Mouse (Mus musculus) heart, adult 2 months (tissue): Measurements from ENCODE around the gene Zdhhc14. TPM values are rescaled to one million over a fixed set of nuclear protein-coding genes. Genes with fewer than 3 reads are reported as not detected.

Experiments used
- DNase-seq, 2 experiments: peaks; one replicate each; pipeline ENCODE4 v3.0.0; 2021
- H3K27ac ChIP-seq: fragments of 200-600 bp; 2 replicates; pipeline ENCODE4 v1.8.1; 2022
- H3K27me3 ChIP-seq: fragments of 200-500 bp; 2 replicates; pipeline ENCODE4 v1.6.1; 2012; ENCODE audit warnings: mild to moderate bottlenecking, low read length, inconsistent platforms, mixed read lengths; ENCODE audit not compliant: control insufficient read depth, insufficient read depth
- H3K36me3 ChIP-seq: fragments of 200-500 bp; 2 replicates; pipeline ENCODE4 v1.6.1; 2012; ENCODE audit warnings: low read length, inconsistent platforms; ENCODE audit not compliant: control insufficient read depth, insufficient read depth
- H3K4me1 ChIP-seq: fragments of 200-500 bp; 2 replicates; pipeline ENCODE4 v1.6.1; 2011; ENCODE audit warnings: low read length; ENCODE audit not compliant: control insufficient read depth, insufficient read depth
- H3K4me3 ChIP-seq: fragments of 200-600 bp; 2 replicates; pipeline ENCODE4 v1.8.1; 2022
- H3K79me2 ChIP-seq: fragments of 200-500 bp; replicated peaks from 2 replicates; pipeline ENCODE4 v1.6.1; 2012; ENCODE audit warnings: mild to moderate bottlenecking, inconsistent platforms, low read length, moderate library complexity, mixed read lengths; ENCODE audit not compliant: control insufficient read depth, insufficient read depth
- H3K9ac ChIP-seq: fragments of 200-500 bp; 2 replicates; pipeline ENCODE4 v1.6.1; 2012; ENCODE audit warnings: low read depth, mild to moderate bottlenecking, control low read depth, inconsistent platforms, low read length, mixed read lengths
- CTCF ChIP-seq: fragments of 200-600 bp; IDR thresholded peaks from 2 replicates; pipeline ENCODE4 v1.8.1; 2022; ENCODE audit warnings: antibody characterized with exemption, mild to moderate bottlenecking, moderate library complexity
- EP300 ChIP-seq: fragments of 200-500 bp; IDR thresholded peaks from 2 replicates; pipeline ENCODE4 v1.6.1; 2011; ENCODE audit warnings: low read depth, low read length, control low read depth; ENCODE audit not compliant: insufficient read depth
- POLR2A ChIP-seq: fragments of 200-500 bp; IDR thresholded peaks from 2 replicates; pipeline ENCODE4 v1.6.1; 2011; ENCODE audit warnings: mild to moderate bottlenecking, low read depth, low read length, control low read depth; ENCODE audit not compliant: insufficient read depth
- WGBS: fragments of 180-500 bp; shearing (Covaris S2); methylation state at CpG from one replicate; pipeline ENCODE4 v1.1.7; 2018; 5-methylcytosine and 5-hydroxymethylcytosine counted together
- intact Hi-C: fragments of 180-260 bp; cut with DNase I; formaldehyde crosslinking; loops from one replicate; pipeline ENCODE4 v1.15.1; 2025
- polyA plus RNA-seq: library from polyadenylated mRNA; depleted of rRNA; stranded (reverse); fragments of >200 nt; gene quantifications from 2 replicates; pipeline ENCODE4 v1.2.3, GENCODE M21; 2012
- total RNA-seq, 2 experiments: library from RNA; stranded (reverse); gene quantifications; 2 replicates each; pipeline ENCODE4 v1.2.3; 2021

Zdhhc14 gene
- total and polyA plus RNA-seq, 3 experiments, result 1.5 to 5.4 (median 4.4) TPM

DNA sequence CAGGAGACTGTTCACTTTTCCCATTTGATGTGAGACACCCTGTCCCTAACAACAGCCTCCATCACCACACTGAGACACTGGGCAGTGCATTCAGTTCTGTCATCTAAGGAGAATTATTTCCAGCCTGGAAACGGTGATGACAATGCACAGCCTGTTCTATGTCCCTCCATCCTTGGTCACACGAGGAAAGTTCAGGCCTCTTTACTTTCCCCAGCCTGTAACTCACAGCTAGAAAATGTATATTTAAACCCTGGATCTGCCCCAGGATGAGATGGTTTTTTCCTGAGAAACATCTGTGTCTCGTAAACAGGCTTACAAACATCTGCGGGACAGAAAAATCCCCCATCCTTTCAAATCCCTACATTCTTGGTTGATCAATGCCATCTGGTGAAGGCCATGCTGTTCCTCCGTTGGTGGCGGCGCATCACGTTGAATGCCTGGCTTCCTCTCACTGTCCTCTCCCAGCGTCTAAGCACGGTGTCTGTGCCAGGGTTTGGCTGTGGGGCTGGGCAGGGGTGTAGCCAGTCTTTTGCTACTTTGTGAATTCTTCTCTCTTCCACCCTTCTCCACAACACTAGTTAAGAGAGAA, 231.3 kb downstream of the Zdhhc14 start:
- DNase-seq, result no peak
- no peaks in the 10 kb centered on the region for H3K79me2 ChIP-seq
- WGBS, result 59% methylated on average over 10 of the region's 10 CpGs
- TF ChIP-seq CTCF (no peak), POLR2A (no peak), EP300 (no peak)
- no peak overlapping the region for H3K9ac ChIP-seq
- H3K4me3 ChIP-seq, result no peak overlapping the region
- H3K4me1 ChIP-seq, result no peaks in the 10 kb centered on the region
- H3K27me3 ChIP-seq, result no peaks in the 10 kb centered on the region
- no peak overlapping the region for H3K27ac ChIP-seq
- intact Hi-C loops, result no loop called here
- H3K36me3 ChIP-seq, result no peaks in the 10 kb centered on the region

DNA sequence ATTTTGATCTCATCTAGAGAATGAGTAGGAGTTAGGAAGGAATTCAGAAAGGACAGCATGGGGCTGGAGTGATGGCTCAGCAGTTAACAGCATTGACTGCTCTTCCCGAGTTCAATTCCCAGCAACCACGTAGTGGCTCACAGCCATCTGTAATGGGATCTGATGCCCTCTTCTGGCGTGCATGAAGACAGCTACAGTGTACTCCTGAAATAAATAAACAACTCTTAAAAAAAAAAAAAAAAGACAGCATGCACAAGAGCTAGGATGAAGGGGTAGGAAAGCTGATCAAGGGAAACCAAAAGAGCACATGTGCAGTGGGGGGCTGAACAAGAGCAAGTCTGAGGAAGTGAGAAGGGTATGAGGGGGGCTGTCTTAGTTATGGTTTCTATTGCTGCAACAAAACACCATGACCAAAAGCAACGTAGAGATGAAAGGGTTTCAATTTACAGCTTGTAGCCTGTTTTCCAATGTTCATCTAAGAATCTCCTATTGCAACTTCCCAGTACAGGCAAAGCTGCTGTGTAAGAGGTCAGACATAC, 237.3 kb downstream of the Zdhhc14 start:
- Histone ChIP-seq H3K27me3 (no peaks in the 10 kb centered on the region), H3K36me3 (no peaks in the 10 kb centered on the region), H3K27ac (no peak overlapping the region), H3K9ac (no peak overlapping the region), H3K79me2 (no peaks in the 10 kb centered on the region), H3K4me1 (no peaks in the 10 kb centered on the region), H3K4me3 (no peak overlapping the region)
- TF ChIP-seq CTCF (0 out of 2 replicates have a peak, but pooled peaks have one; percentile 21), POLR2A (no peak)
- intact Hi-C loops, result loop anchor here (5.0 kb wide), 1 partner anchor 287 kb away; the partner anchor contains the start of gene Tmem242
- DNase-seq, result no peak
- 62% methylated on average over 4 of the region's 4 CpGs for WGBS

DNA sequence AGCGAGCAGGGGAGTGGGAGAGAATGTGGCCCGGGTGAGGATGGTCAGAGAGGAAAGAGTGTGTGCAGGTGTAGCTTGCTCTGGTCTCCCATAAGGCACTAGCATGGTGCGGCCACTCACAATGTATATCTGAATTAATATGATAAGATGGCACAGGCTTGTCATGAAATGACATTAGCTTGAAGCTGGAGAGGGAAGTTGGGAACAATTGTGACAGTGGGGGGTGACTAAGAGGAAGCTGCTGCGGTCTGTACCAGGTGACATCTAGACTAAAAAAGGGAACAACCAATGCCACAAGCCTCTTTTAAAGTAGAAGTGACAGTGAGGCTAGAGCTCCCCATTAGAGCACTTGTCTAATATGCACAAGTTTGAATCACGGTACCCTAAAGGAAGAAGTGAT, 238.2 kb downstream of the Zdhhc14 start:
- Histone ChIP-seq H3K9ac (no peak overlapping the region), H3K4me1 (no peaks in the 10 kb centered on the region), H3K79me2 (no peaks in the 10 kb centered on the region), H3K27me3 (no peaks in the 10 kb centered on the region), H3K4me3 (no peak overlapping the region), H3K27ac (no peak overlapping the region), H3K36me3 (no peaks in the 10 kb centered on the region)
- TF ChIP-seq EP300 (no peak), CTCF (no peak), POLR2A (no peak)
- peak in 1 of 2 experiments; percentile 24 for DNase-seq
- WGBS, result 85% methylated on average over 5 of the region's 5 CpGs
- intact Hi-C loops, result loop anchor here (5.0 kb wide), 1 partner anchor 288 kb away; the partner anchor contains the start of gene Tmem242

DNA sequence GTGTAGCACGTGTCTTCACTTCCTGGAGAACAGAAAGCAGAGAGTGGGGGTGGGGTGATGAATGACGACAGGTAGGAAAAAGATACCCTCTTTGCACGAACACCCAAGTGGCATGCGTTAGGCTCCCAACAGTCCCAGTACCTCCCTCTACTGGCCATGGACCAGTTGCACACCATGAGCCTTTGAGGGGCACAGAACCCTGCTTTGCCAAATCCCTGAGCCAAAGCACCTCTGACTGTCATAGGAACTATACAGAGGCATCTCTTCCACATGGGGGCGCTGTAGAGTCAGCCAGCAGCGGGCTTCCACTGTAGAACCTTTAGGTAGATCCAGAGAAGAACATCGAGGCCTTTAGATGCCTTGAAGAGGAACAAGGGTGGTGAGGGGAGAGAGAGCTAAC, 241.0 kb downstream of the Zdhhc14 start:
- Histone ChIP-seq H3K4me3 (no peak overlapping the region), H3K4me1 (no peaks in the 10 kb centered on the region), H3K27ac (no peak overlapping the region), H3K36me3 (no peaks in the 10 kb centered on the region), H3K27me3 (no peaks in the 10 kb centered on the region), H3K79me2 (no peaks in the 10 kb centered on the region), H3K9ac (no peak overlapping the region)
- intact Hi-C loops, result loop anchor here (5.0 kb wide), 1 partner anchor 291 kb away; the partner anchor contains the start of gene Tmem242
- DNase-seq, result peak; percentile 17 to 33
- 25% methylated on average over 7 of the region's 7 CpGs for WGBS
- TF ChIP-seq CTCF (peak; percentile 71), EP300 (no peak), POLR2A (no peak)

DNA sequence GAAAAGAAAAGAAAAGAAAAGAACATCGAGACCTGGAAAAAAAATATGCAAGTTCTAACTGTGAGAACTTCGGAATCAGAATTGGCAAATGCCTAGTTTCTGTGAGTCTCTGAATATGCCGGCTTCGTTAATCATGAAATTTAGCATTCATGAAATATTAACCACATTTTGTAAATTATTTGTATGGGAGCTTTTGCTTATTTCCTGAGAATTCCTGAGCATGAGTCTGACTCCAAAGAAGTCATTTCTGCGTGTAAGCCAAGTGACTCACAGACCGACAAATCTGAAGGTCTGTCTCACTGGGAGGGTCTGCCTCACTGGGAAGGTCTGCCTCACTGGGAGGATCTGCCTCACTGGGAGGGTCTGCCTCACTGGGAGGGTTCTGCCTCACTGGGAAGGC, 248.7 kb downstream of the Zdhhc14 start:
- Histone ChIP-seq H3K4me3 (no peak overlapping the region), H3K9ac (no peak overlapping the region), H3K79me2 (no peaks in the 10 kb centered on the region), H3K27ac (no peak overlapping the region), H3K4me1 (no peaks in the 10 kb centered on the region), H3K36me3 (no peaks in the 10 kb centered on the region), H3K27me3 (no peaks in the 10 kb centered on the region)
- TF ChIP-seq CTCF (no peak), EP300 (no peak), POLR2A (no peak)
- intact Hi-C loops, result no loop called here
- no peak for DNase-seq
- WGBS, result 90% methylated on average over 6 of the region's 6 CpGs

DNA sequence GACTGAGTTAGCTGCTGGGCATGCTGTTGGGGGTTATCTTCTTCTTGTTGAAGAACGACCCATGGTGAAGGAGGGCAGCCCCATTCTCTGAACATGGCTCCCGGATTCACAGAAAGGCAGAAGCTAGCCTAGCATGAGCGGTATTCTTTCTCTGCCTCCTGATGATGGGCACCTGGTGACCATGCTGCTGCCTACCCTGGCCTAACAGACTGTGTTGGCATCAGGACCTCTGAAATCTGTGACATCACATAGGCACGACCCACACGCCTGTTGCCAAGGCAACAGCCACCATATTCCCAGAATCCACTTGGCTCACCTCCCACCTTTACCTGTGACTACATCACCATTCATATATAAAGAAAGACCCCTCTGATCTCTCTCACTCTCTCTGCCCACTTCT, 251.7 kb downstream of the Zdhhc14 start:
- intact Hi-C loops, result no loop called here
- no peak for DNase-seq
- 82% methylated on average over 5 of the region's 5 CpGs for WGBS
- no peak overlapping the region for H3K4me3 ChIP-seq
- no peak for TF ChIP-seq EP300
- no peak for TF ChIP-seq POLR2A
- no peak for TF ChIP-seq CTCF
- H3K27me3 ChIP-seq, result no peaks in the 10 kb centered on the region
- H3K9ac ChIP-seq, result no peak overlapping the region
- no peaks in the 10 kb centered on the region for H3K79me2 ChIP-seq
- no peaks in the 10 kb centered on the region for H3K36me3 ChIP-seq
- H3K4me1 ChIP-seq, result no peaks in the 10 kb centered on the region
- H3K27ac ChIP-seq, result no peak overlapping the region
